Mouse (Mus musculus) cortical plate, adult 2 months (tissue): ENCODE results near the gene Gng8.

Experiments used
- CTCF ChIP-seq: fragments of 200-500 bp; IDR thresholded peaks from 2 replicates; pipeline ENCODE4 v1.5.1; 2011; ENCODE audit warnings: mild to moderate bottlenecking, control low read depth, low read length; ENCODE audit not compliant: insufficient read depth; ENCODE audit errors: extremely low read depth
- POLR2A ChIP-seq: fragments of 200-500 bp; IDR thresholded peaks from 2 replicates; pipeline ENCODE4 v1.6.1; 2011; ENCODE audit warnings: mild to moderate bottlenecking, low read length, control low read depth; ENCODE audit not compliant: insufficient read depth; ENCODE audit errors: extremely low read depth

- TF ChIP-seq POLR2A (no peak), CTCF (no peak)
Measured at GRCm38 (mm10) chr7:16900526-16900925, 8.9 kb downstream of the Gng8 start.
